8 mouse cellular contexts compared by ENCODE assay signal in genomic region chr19:61151372-61151700, GRCm38 (mm10). TPM values are rescaled to one million over a fixed set of nuclear protein-coding genes. Genes with fewer than 3 reads are reported as not detected.
A peak's percentile ranks its signal among the peaks of the same experiment; 100 is the strongest.
DNase-seq lines count a peak whose midpoint lies in the region; ATAC-seq and TF ChIP-seq lines count a peak whose summit lies in the region.
"Had no signal": no experiment of that assay in that cellular context is flagged by ENCODE, and none has a peak within 500 bp of the region (broad histone marks: within the 10 kb centered on the region; RNA-seq: fewer than 3 reads in every experiment).

No protein-coding gene starts in this region.

- DNase-seq in A20 (ENCODE audit: low read depth, low spot score): peak; percentile 76
- DNase-seq in liver, postnatal 0 days: peak; percentile 65
- no peak for DNase-seq in right cerebral cortex, postnatal 14 days

- TF ChIP-seq EP300 in liver, postnatal 0 days (IDR thresholded peaks at IDR 0.05; ENCODE audit: low read depth): no peak

- no peaks in the 10 kb centered on the region for H3K4me1 ChIP-seq in embryonic facial prominence, embryonic 15.5 days
- no peaks in the 10 kb centered on the region for H3K4me1 ChIP-seq in intestine, postnatal 0 days (replicated peaks; ENCODE audit: control insufficient read depth, insufficient read depth, low read length)
- H3K4me1 ChIP-seq in liver, postnatal 0 days (ENCODE audit: insufficient read depth): peaks cover 6% of the 10 kb centered on the region
- peaks cover 8% of the 10 kb centered on the region for H3K4me1 ChIP-seq in neural tube, embryonic 15.5 days

- H3K4me2 ChIP-seq in embryonic facial prominence, embryonic 15.5 days (replicated peaks): peak overlapping the region; percentile 67
- H3K4me2 ChIP-seq in intestine, postnatal 0 days (replicated peaks; ENCODE audit: low read depth): peak overlapping the region; percentile 85
- H3K4me2 ChIP-seq in liver, postnatal 0 days (ENCODE audit: low read depth, low read length): peak overlapping the region; percentile 85
- peak overlapping the region; percentile 86 for H3K4me2 ChIP-seq in neural tube, embryonic 15.5 days

- 0 out of 2 replicates have a peak overlapping the region, but pooled peaks have one; percentile 15 for H3K9ac ChIP-seq in embryonic facial prominence, embryonic 15.5 days
- H3K9ac ChIP-seq in intestine, postnatal 0 days (ENCODE audit: low read depth, low read length): no peak overlapping the region; the same call in 1 of the 2 replicates
- H3K9ac ChIP-seq in liver, postnatal 0 days (replicated peaks): peak overlapping the region; percentile 64
- H3K9ac ChIP-seq in neural tube, embryonic 15.5 days (replicated peaks): peak overlapping the region; percentile 49

- no peaks in the 10 kb centered on the region for H3K9me3 ChIP-seq in embryonic facial prominence, embryonic 15.5 days (replicated peaks)
- H3K9me3 ChIP-seq in intestine, postnatal 0 days (ENCODE audit: control insufficient read depth): no peaks in the 10 kb centered on the region
- H3K9me3 ChIP-seq in liver, postnatal 0 days (ENCODE audit: low read length): no peaks in the 10 kb centered on the region
- no peaks in the 10 kb centered on the region for H3K9me3 ChIP-seq in neural tube, embryonic 15.5 days (replicated peaks)

- peak overlapping the region; percentile 38 for H3K4me3 ChIP-seq in embryonic facial prominence, embryonic 15.5 days (replicated peaks)
- peak overlapping the region; percentile 49 for H3K4me3 ChIP-seq in intestine, postnatal 0 days (ENCODE audit: low read depth, low read length)
- H3K4me3 ChIP-seq in liver, postnatal 0 days (ENCODE audit: low read depth, low read length): peak overlapping the region; percentile 54
- H3K4me3 ChIP-seq in neural tube, embryonic 15.5 days (replicated peaks): peak overlapping the region; percentile 45

- WGBS in embryonic facial prominence, embryonic 15.5 days: 7% methylated on average over 8 of the region's 8 CpGs
- 4% methylated on average over 8 of the region's 8 CpGs for WGBS in intestine, postnatal 0 days
- 8% methylated on average over 8 of the region's 8 CpGs for WGBS in liver, postnatal 0 days (ENCODE audit: insufficient replicate concordance)
- WGBS in neural tube, embryonic 15.5 days: 7% methylated on average over 8 of the region's 8 CpGs

- H3K36me3 ChIP-seq in embryonic facial prominence, embryonic 15.5 days: no peaks in the 10 kb centered on the region
- H3K36me3 ChIP-seq in intestine, postnatal 0 days (ENCODE audit: control insufficient read depth, insufficient read depth): no peaks in the 10 kb centered on the region
- H3K36me3 ChIP-seq in liver, postnatal 0 days (replicated peaks; ENCODE audit: insufficient read depth, low read length): no peaks in the 10 kb centered on the region
- no peaks in the 10 kb centered on the region for H3K36me3 ChIP-seq in neural tube, embryonic 15.5 days

- TF ChIP-seq CTCF in intestine, postnatal 0 days (IDR thresholded peaks at IDR 0.05; ENCODE audit: low read depth): no peak
- TF ChIP-seq CTCF in liver, postnatal 0 days (IDR thresholded peaks at IDR 0.05; ENCODE audit: low read depth): no peak

- H3K27me3 ChIP-seq in embryonic facial prominence, embryonic 15.5 days: no peaks in the 10 kb centered on the region
- no peaks in the 10 kb centered on the region for H3K27me3 ChIP-seq in intestine, postnatal 0 days (replicated peaks; ENCODE audit: control insufficient read depth, insufficient read depth, low read length)
- no peaks in the 10 kb centered on the region for H3K27me3 ChIP-seq in liver, postnatal 0 days (ENCODE audit: insufficient read depth, low read length)
- no peaks in the 10 kb centered on the region for H3K27me3 ChIP-seq in neural tube, embryonic 15.5 days (replicated peaks)

- no peak overlapping the region for H3K27ac ChIP-seq in embryonic facial prominence, embryonic 15.5 days (replicated peaks)
- peak overlapping the region; percentile 50; the same call in 1 of the 2 replicates for H3K27ac ChIP-seq in intestine, postnatal 0 days (ENCODE audit: low read depth, low read length)
- H3K27ac ChIP-seq in liver, postnatal 0 days (ENCODE audit: low read depth): no peak overlapping the region
- H3K27ac ChIP-seq in neural tube, embryonic 15.5 days (replicated peaks): no peak overlapping the region

- ATAC-seq in CD4-positive, CD25-positive, alpha-beta regulatory T cell, adult 4 months: peak; percentile 75
- no peak for ATAC-seq in embryonic facial prominence, embryonic 15.5 days (ENCODE audit: insufficient number of reproducible peaks, low FRiP score, low TSS enrichment, low read depth)
- ATAC-seq in intestine, postnatal 0 days: peak; percentile 92
- peak; percentile 87 for ATAC-seq in liver, postnatal 0 days
- peak; percentile 47; the same call in 1 of the 2 replicates for ATAC-seq in neural tube, embryonic 15.5 days (ENCODE audit: low FRiP score)

RNA-seq across cellular contexts. Expression of gene Zfp950, which starts 10.7 kb away (rescaled TPM):
- 10 to 100 TPM; 54.2 to 97.1 TPM for polyA plus RNA-seq in CD4-positive, CD25-positive, alpha-beta regulatory T cell, adult 4 months (2017; shearing (Covaris generic))
- 44.7 and 44.8 TPM in 2 replicates for polyA plus RNA-seq in embryonic facial prominence, embryonic 15.5 days (2015; fragmentation: Nextera tagmentation; extraction: Ambion mirVana)
- polyA plus RNA-seq in intestine, postnatal 0 days (2015; fragmentation: Nextera tagmentation; extraction: Ambion mirVana): 25.8 and 28.3 TPM in 2 replicates
- polyA plus RNA-seq in liver, postnatal 0 days (2015; fragmentation: Nextera tagmentation; extraction: Ambion mirVana): 10.8 and 13.7 TPM in 2 replicates
- 60.9 and 65.1 TPM in 2 replicates for polyA plus RNA-seq in neural tube, embryonic 15.5 days (2015; fragmentation: Nextera tagmentation; extraction: Ambion mirVana)

RNA-seq across cellular contexts. Expression of gene Gm7102, which starts 24.8 kb away (rescaled TPM):
- polyA plus RNA-seq in CD4-positive, CD25-positive, alpha-beta regulatory T cell, adult 4 months (2017; shearing (Covaris generic)): under 1 TPM in 1 of 2 experiments, not detected in 1; 0.20 TPM
- 0.12 and 0.19 TPM in 2 replicates for polyA plus RNA-seq in embryonic facial prominence, embryonic 15.5 days (2015; fragmentation: Nextera tagmentation; extraction: Ambion mirVana)
- 0.09 TPM in 1 of 2 replicates, not detected in the other for polyA plus RNA-seq in intestine, postnatal 0 days (2015; fragmentation: Nextera tagmentation; extraction: Ambion mirVana)
- polyA plus RNA-seq in liver, postnatal 0 days (2015; fragmentation: Nextera tagmentation; extraction: Ambion mirVana): 0.07 TPM in 1 of 2 replicates, not detected in the other
- polyA plus RNA-seq in neural tube, embryonic 15.5 days (2015; fragmentation: Nextera tagmentation; extraction: Ambion mirVana): 0.24 and 0.29 TPM in 2 replicates

RNA-seq across cellular contexts. Expression of gene Gm6020, which starts 32.4 kb away (rescaled TPM):
- not detected for polyA plus RNA-seq in CD4-positive, CD25-positive, alpha-beta regulatory T cell, adult 4 months (2017; shearing (Covaris generic))
- polyA plus RNA-seq in embryonic facial prominence, embryonic 15.5 days (2015; fragmentation: Nextera tagmentation; extraction: Ambion mirVana): not detected in 2 replicates
- polyA plus RNA-seq in intestine, postnatal 0 days (2015; fragmentation: Nextera tagmentation; extraction: Ambion mirVana): not detected in 2 replicates
- polyA plus RNA-seq in liver, postnatal 0 days (2015; fragmentation: Nextera tagmentation; extraction: Ambion mirVana): not detected in 2 replicates
- not detected in 2 replicates for polyA plus RNA-seq in neural tube, embryonic 15.5 days (2015; fragmentation: Nextera tagmentation; extraction: Ambion mirVana)
- polyA plus RNA-seq: gonadal fat pad, adult 2 months had no signal
